Mouse (Mus musculus): Measurements from ENCODE around the gene Slc19a3. TPM values are rescaled to one million over a fixed set of nuclear protein-coding genes. Genes with fewer than 3 reads are reported as not detected.

The Slc19a3 gene
- total and polyA plus RNA-seq, 2 experiments from 2014 or later: 1.6 to 8.2 TPM

GRCm38 (mm10) chr1:82991062-82991461 is 47.2 kb downstream of the Slc19a3 start:
- Histone ChIP-seq H3K9ac (replicated peaks; ENCODE audit: low read depth, low read length) (no peak overlapping the region), H3K4me2 (ENCODE audit: low read depth, low read length) (no peak overlapping the region), H3K4me1 (ENCODE audit: control insufficient read depth, insufficient read depth) (no peaks in the 10 kb centered on the region), H3K4me3 (ENCODE audit: low read depth, low read length) (no peak overlapping the region), H3K27ac (ENCODE audit: low read depth) (no peak overlapping the region), H3K9me3 (replicated peaks; ENCODE audit: control insufficient read depth, low read length) (no peaks in the 10 kb centered on the region), H3K36me3 (replicated peaks; ENCODE audit: control insufficient read depth, insufficient read depth, low read length) (no peaks in the 10 kb centered on the region), H3K27me3 (ENCODE audit: control insufficient read depth, insufficient read depth, low read length) (no peaks in the 10 kb centered on the region)
- DNase-seq (ENCODE audit: low spot score): no peak
- no peak for ATAC-seq (ENCODE audit: insufficient read depth, low read depth)
- TF ChIP-seq CTCF (IDR thresholded peaks at IDR 0.05; ENCODE audit: low read depth) (no peak), EP300 (IDR thresholded peaks at IDR 0.05; ENCODE audit: low read depth) (no peak)
- WGBS: 46% methylated on average over 4 of the region's 4 CpGs

- 21% methylated on average over 4 of the region's 4 CpGs for WGBS
- no peak overlapping the region for H3K9ac ChIP-seq (replicated peaks; ENCODE audit: low read depth, low read length)
- no peaks in the 10 kb centered on the region for H3K27me3 ChIP-seq (ENCODE audit: control insufficient read depth, insufficient read depth, low read length)
- no peaks in the 10 kb centered on the region for H3K36me3 ChIP-seq (replicated peaks; ENCODE audit: control insufficient read depth, insufficient read depth, low read length)
- H3K4me2 ChIP-seq (ENCODE audit: low read depth, low read length): no peak overlapping the region
- peak; percentile 67 for ATAC-seq (ENCODE audit: insufficient read depth, low read depth)
- H3K4me3 ChIP-seq (ENCODE audit: low read depth, low read length): no peak overlapping the region
- no peaks in the 10 kb centered on the region for H3K9me3 ChIP-seq (replicated peaks; ENCODE audit: control insufficient read depth, low read length)
- TF ChIP-seq CTCF (IDR thresholded peaks at IDR 0.05; ENCODE audit: low read depth): peak; percentile 83
- no peak for TF ChIP-seq EP300 (IDR thresholded peaks at IDR 0.05; ENCODE audit: low read depth)
- H3K27ac ChIP-seq (ENCODE audit: low read depth): no peak overlapping the region
- no peaks in the 10 kb centered on the region for H3K4me1 ChIP-seq (ENCODE audit: control insufficient read depth, insufficient read depth)
- DNase-seq (ENCODE audit: low spot score): peak; percentile 63
Observed at GRCm38 (mm10) chr1:82987530-82988198, 50.6 kb downstream of the Slc19a3 start.

- Histone ChIP-seq H3K4me1 (ENCODE audit: control insufficient read depth, insufficient read depth) (no peaks in the 10 kb centered on the region), H3K27ac (ENCODE audit: low read depth) (no peak overlapping the region), H3K4me2 (ENCODE audit: low read depth, low read length) (no peak overlapping the region), H3K9ac (replicated peaks; ENCODE audit: low read depth, low read length) (no peak overlapping the region), H3K9me3 (replicated peaks; ENCODE audit: control insufficient read depth, low read length) (no peaks in the 10 kb centered on the region), H3K36me3 (replicated peaks; ENCODE audit: control insufficient read depth, insufficient read depth, low read length) (no peaks in the 10 kb centered on the region), H3K4me3 (ENCODE audit: low read depth, low read length) (no peak overlapping the region), H3K27me3 (ENCODE audit: control insufficient read depth, insufficient read depth, low read length) (no peaks in the 10 kb centered on the region)
- 83% methylated on average over 6 of the region's 6 CpGs for WGBS
- no peak for TF ChIP-seq EP300 (IDR thresholded peaks at IDR 0.05; ENCODE audit: low read depth)
- no peak for TF ChIP-seq CTCF (IDR thresholded peaks at IDR 0.05; ENCODE audit: low read depth)
- no peak for ATAC-seq (ENCODE audit: insufficient read depth, low read depth)
- DNase-seq (ENCODE audit: low spot score): no peak
Observed at GRCm38 (mm10) chr1:82986738-82987137, 51.5 kb downstream of the Slc19a3 start.

GRCm38 (mm10) chr1:82977840-82978239 is 60.4 kb downstream of the Slc19a3 start:
- no peak overlapping the region for H3K9ac ChIP-seq (replicated peaks; ENCODE audit: low read depth, low read length)
- DNase-seq (ENCODE audit: low spot score) (no peak), ATAC-seq (ENCODE audit: insufficient read depth, low read depth) (no peak)
- no peaks in the 10 kb centered on the region for H3K27me3 ChIP-seq (ENCODE audit: control insufficient read depth, insufficient read depth, low read length)
- TF ChIP-seq EP300 (IDR thresholded peaks at IDR 0.05; ENCODE audit: low read depth): no peak
- no peak for TF ChIP-seq CTCF (IDR thresholded peaks at IDR 0.05; ENCODE audit: low read depth)
- no peak overlapping the region for H3K27ac ChIP-seq (ENCODE audit: low read depth)
- H3K9me3 ChIP-seq (replicated peaks; ENCODE audit: control insufficient read depth, low read length): no peaks in the 10 kb centered on the region
- no peak overlapping the region for H3K4me2 ChIP-seq (ENCODE audit: low read depth, low read length)
- H3K4me1 ChIP-seq (ENCODE audit: control insufficient read depth, insufficient read depth): no peaks in the 10 kb centered on the region
- H3K4me3 ChIP-seq (ENCODE audit: low read depth, low read length): no peak overlapping the region
- H3K36me3 ChIP-seq (replicated peaks; ENCODE audit: control insufficient read depth, insufficient read depth, low read length): no peaks in the 10 kb centered on the region

GRCm38 (mm10) chr1:82975750-82976149 is 62.5 kb downstream of the Slc19a3 start:
- H3K9ac ChIP-seq (replicated peaks; ENCODE audit: low read depth, low read length): no peak overlapping the region
- TF ChIP-seq EP300 (IDR thresholded peaks at IDR 0.05; ENCODE audit: low read depth): no peak
- TF ChIP-seq CTCF (IDR thresholded peaks at IDR 0.05; ENCODE audit: low read depth): no peak
- no peak overlapping the region for H3K4me2 ChIP-seq (ENCODE audit: low read depth, low read length)
- H3K9me3 ChIP-seq (replicated peaks; ENCODE audit: control insufficient read depth, low read length): no peaks in the 10 kb centered on the region
- no peak for ATAC-seq (ENCODE audit: insufficient read depth, low read depth)
- peaks cover 16% of the 10 kb centered on the region; the same call in 1 of the 2 replicates for H3K4me1 ChIP-seq (ENCODE audit: control insufficient read depth, insufficient read depth)
- no peak for DNase-seq (ENCODE audit: low spot score)
- 62% methylated on average over 5 of the region's 5 CpGs for WGBS
- H3K36me3 ChIP-seq (replicated peaks; ENCODE audit: control insufficient read depth, insufficient read depth, low read length): no peaks in the 10 kb centered on the region
- H3K27ac ChIP-seq (ENCODE audit: low read depth): no peak overlapping the region
- no peak overlapping the region for H3K4me3 ChIP-seq (ENCODE audit: low read depth, low read length)
- H3K27me3 ChIP-seq (ENCODE audit: control insufficient read depth, insufficient read depth, low read length): no peaks in the 10 kb centered on the region

- Histone ChIP-seq H3K4me3 (ENCODE audit: low read depth, low read length) (no peak overlapping the region), H3K9me3 (replicated peaks; ENCODE audit: control insufficient read depth, low read length) (no peaks in the 10 kb centered on the region), H3K4me1 (ENCODE audit: control insufficient read depth, insufficient read depth) (peaks cover 16% of the 10 kb centered on the region; the same call in 1 of the 2 replicates), H3K36me3 (replicated peaks; ENCODE audit: control insufficient read depth, insufficient read depth, low read length) (no peaks in the 10 kb centered on the region), H3K9ac (replicated peaks; ENCODE audit: low read depth, low read length) (no peak overlapping the region), H3K27ac (ENCODE audit: low read depth) (no peak overlapping the region), H3K27me3 (ENCODE audit: control insufficient read depth, insufficient read depth, low read length) (no peaks in the 10 kb centered on the region), H3K4me2 (ENCODE audit: low read depth, low read length) (no peak overlapping the region)
- WGBS: 60% methylated on average over 9 of the region's 9 CpGs
- ATAC-seq (ENCODE audit: insufficient read depth, low read depth) (peak; percentile 44), DNase-seq (ENCODE audit: low spot score) (no peak)
- TF ChIP-seq EP300 (IDR thresholded peaks at IDR 0.05; ENCODE audit: low read depth) (0 out of 2 replicates have a peak, but pooled peaks have one; percentile 47), CTCF (IDR thresholded peaks at IDR 0.05; ENCODE audit: low read depth) (no peak)
Observed at GRCm38 (mm10) chr1:82974342-82974741, 63.9 kb downstream of the Slc19a3 start.
